Mouse (Mus musculus) CD4-positive, CD25-positive, alpha-beta regulatory T cell (primary cell): Measurements from ENCODE around the gene Fgd3. TPM values are rescaled to one million over a fixed set of nuclear protein-coding genes. Genes with fewer than 3 reads are reported as not detected.

Experiments used
- polyA plus RNA-seq: library from polyadenylated mRNA; unstranded; fragments of 100-300 nt; shearing (Covaris generic); gene quantifications from one replicate; pipeline ENCODE4 v1.2.1, GENCODE M21; 2017

The Fgd3 gene
- 20.2 TPM for polyA plus RNA-seq

GRCm38 (mm10) chr13:49320040-49320439, at the start of gene Fgd3:
Gene Fgd3 (minus strand): TSS chr13:49320311.

GRCm38 (mm10) chr13:49341012-49341830, 21.1 kb upstream of the Fgd3 start, which contains the start of gene Bicd2:
Gene Bicd2 (plus strand): TSS chr13:49341585.

GRCm38 (mm10) chr13:49248467-49248862, 71.6 kb downstream of the Fgd3 start, which contains the start of gene Susd3:
Gene Susd3 (minus strand): TSS chr13:49248706.

GRCm38 (mm10) chr13:49215504-49216219, 104.4 kb downstream of the Fgd3 start, which contains the start of gene Card19:
Gene Card19 (minus strand): TSS chr13:49216037.

Other genes with a start within 250 kb of the Fgd3 start
- gene Wnk2, start 172.3 kb downstream of the Fgd3 start, polyA plus RNA-seq, result 0.05 TPM
- gene Ninj1, start 132.8 kb downstream of the Fgd3 start, polyA plus RNA-seq, result 37.9 TPM
- 55.7 TPM for gene Card19, start 104.3 kb downstream of the Fgd3 start, polyA plus RNA-seq
- gene Susd3, start 71.6 kb downstream of the Fgd3 start, polyA plus RNA-seq, result 36.0 TPM
- 28.5 TPM for gene Bicd2, start 21.3 kb upstream of the Fgd3 start, polyA plus RNA-seq
- gene Ippk, start 100.9 kb upstream of the Fgd3 start, polyA plus RNA-seq, result 13.1 TPM
- 4.5 TPM for gene Tes3-ps, start 173.0 kb upstream of the Fgd3 start, polyA plus RNA-seq
- gene Ecm2, start 184.5 kb upstream of the Fgd3 start, polyA plus RNA-seq, result 0.11 TPM
- gene Aspn, start 224.1 kb upstream of the Fgd3 start, polyA plus RNA-seq, result not detected